Mouse (Mus musculus) embryonic stem cell, embryonic (primary cell): ENCODE results near the gene Obscn.

Experiments
- CTCF ChIA-PET, 4 experiments: fragments of 300-600 bp in 2 of 4; fragments of 350-600 bp in 2 of 4; sonication (Branson Sonifier 250); formaldehyde crosslinking; loops; one replicate each; lab custom pipeline; 2022; ENCODE audit warnings: inconsistent platforms in 2 of 4; lab: Charles Lee
- POLR2A ChIA-PET, 4 experiments: fragments of 300-600 bp in 2 of 4; fragments of 350-600 bp in 2 of 4; sonication (Branson Sonifier 250); formaldehyde crosslinking; loops; one replicate each; lab custom pipeline; 2022; ENCODE audit warnings: antibody characterized with exemption in 4 of 4, inconsistent platforms in 1 of 4; lab: Charles Lee

The Obscn gene

DNA sequence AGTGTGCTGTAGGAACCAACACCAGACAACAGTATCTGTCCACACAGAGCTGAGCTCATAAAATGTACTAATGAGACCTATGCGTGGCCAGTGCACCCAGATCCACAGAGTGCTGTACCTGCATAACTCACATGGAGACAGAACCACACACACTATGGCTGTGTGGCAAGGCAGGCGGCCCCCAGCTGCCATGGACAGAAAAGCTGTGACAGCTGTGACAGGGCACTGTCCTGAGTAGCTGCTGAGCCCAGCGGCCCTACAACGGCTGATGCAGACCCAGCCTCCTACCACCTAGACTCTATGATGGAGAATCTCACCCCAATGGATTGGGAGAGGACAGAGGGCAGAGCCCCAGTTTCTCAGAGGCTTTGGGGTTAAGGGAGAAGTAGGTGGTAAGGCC lies 23.4 kb upstream of the Obscn start:
- ChIA-PET POLR2A (interaction anchor here in 3 of 4 experiments (0.6 to 2.5 kb wide), 19 partner anchors 8 to 470 kb away, joined by 3 to 13 read pairs (median 4); partner anchors contain the start of genes Hist3h2a (in 1 of the 3), Hist3h2ba (in 1 of the 3), Trim11 (in 1 of the 3) and Trim17 (in 1 of the 3)), CTCF (interaction anchor here in 1 of 4 experiments (1.1 to 1.6 kb wide), 2 partner anchors 65 to 139 kb away, joined by 4 to 8 read pairs; no protein-coding TSS in a partner anchor)

DNA sequence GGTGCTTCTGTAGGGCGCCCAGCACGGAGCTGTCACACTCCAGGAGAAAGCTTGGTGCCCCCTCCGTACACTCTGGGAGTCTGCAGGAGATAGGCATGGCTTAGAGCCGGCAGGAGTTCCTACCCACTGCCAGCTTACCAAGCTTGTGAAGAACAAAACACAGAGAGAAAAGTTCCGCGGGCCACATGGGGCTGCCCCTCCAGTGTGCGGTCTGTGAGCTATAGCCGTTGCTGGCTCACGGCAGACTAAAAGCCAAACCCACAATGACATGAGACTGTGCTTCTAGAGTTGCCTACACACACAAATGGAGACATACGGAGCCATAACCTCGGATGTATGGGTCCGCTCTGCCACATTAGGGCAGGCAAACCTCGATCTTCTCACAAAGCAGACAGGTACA lies 22.9 kb upstream of the Obscn start:
- CTCF ChIA-PET: interaction anchor here in 3 of 4 experiments (0.6 to 1.6 kb wide), 5 partner anchors 26 to 232 kb away, joined by 3 to 8 read pairs (median 4); no protein-coding TSS in a partner anchor
- POLR2A ChIA-PET: interaction anchor here (0.5 to 2.5 kb wide), 21 partner anchors 8 to 880 kb away, joined by 3 to 13 read pairs (median 4); partner anchors contain the start of genes Hist3h2a (in 1 of the 4), Hist3h2ba (in 1 of the 4), Trim11 (in 1 of the 4) and Trim17 (in 1 of the 4)

- ChIA-PET CTCF (interaction anchor here in 1 of 4 experiments (0.6 kb wide), 2 partner anchors 62 to 63 kb away, joined by 3 to 5 read pairs; no protein-coding TSS in a partner anchor), POLR2A (interaction anchor here in 1 of 4 experiments (0.9 to 1.1 kb wide), 2 partner anchors 9 to 14 kb away, joined by 4 read pairs; no protein-coding TSS in a partner anchor)
Measured at GRCm38 (mm10) chr11:59155900-59156299, 19.7 kb upstream of the Obscn start.

DNA sequence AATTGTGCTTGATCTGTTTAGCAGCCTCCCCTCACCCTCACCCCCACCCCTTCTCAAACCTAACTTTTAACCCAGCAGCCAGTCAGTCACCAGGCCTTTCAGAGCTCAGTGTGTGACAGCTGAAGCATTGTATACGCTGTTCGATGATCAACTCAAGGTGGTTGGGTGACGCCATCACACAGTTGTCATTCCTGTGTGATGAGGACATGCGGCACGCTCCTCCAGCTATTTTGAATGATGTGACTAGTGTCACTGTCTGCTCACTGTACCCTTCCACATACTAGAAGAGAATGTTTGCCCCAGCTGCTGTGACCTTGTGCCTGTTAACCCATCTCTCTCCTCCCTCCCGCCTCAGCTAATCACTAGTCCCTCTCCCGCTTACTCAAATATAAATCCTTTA lies 18.0 kb upstream of the Obscn start:
- ChIA-PET CTCF (interaction anchor here in 1 of 4 experiments (0.6 to 0.9 kb wide), 4 partner anchors 12 to 1232 kb away, joined by 3 to 5 read pairs (median 4); partner anchors contain the start of gene Gjc2), POLR2A (interaction anchor here in 3 of 4 experiments (0.6 to 4.3 kb wide), 4 partner anchors 9 to 221 kb away, joined by 3 to 21 read pairs (median 12); partner anchors contain the start of gene Iba57 (in 2 of the 3))

DNA sequence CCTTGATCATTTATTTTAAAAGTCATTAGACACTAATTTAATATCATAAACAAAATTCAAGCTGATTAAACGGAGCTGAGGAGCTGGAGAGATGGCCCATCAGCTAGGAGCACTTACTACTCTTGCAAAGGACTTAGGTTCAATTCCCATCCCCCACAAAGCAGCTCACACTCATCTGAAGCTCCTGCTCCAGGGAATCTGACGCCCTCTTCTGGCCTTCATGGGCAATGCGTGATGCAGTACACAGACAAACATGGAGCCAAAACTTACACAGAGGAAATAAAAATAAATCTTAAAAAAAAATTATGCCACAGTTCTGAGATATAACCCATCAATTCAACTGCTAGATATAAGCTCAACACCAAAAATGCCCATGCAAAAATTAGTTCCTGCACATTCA lies 15.5 kb upstream of the Obscn start:
- CTCF ChIA-PET: interaction anchor here (0.5 to 2.2 kb wide), 55 partner anchors 9 to 491 kb away, joined by 3 to 18 read pairs (median 4); partner anchors contain the start of genes Iba57 (in 3 of the 4), Hist3h2ba (in 1 of the 4), Obscn (in 1 of the 4) and Trim11 (in 1 of the 4)
- POLR2A ChIA-PET: interaction anchor here (0.6 to 4.3 kb wide), 14 partner anchors 10 to 337 kb away, joined by 3 to 21 read pairs (median 4); partner anchors contain the start of gene Iba57 (in 2 of the 4)

- CTCF ChIA-PET: interaction anchor here in 1 of 4 experiments (0.7 kb wide), 1 partner anchor 55 kb away, joined by 6 read pairs; no protein-coding TSS in a partner anchor
Measured at GRCm38 (mm10) chr11:59149302-59149701, 13.1 kb upstream of the Obscn start.

GRCm38 (mm10) chr11:59142962-59143361 lies 6.8 kb upstream of the Obscn start:
- CTCF ChIA-PET: interaction anchor here in 2 of 4 experiments (0.5 to 2.1 kb wide), 4 partner anchors 9 to 340 kb away, joined by 3 to 16 read pairs (median 9); no protein-coding TSS in a partner anchor
- POLR2A ChIA-PET: interaction anchor here in 2 of 4 experiments (1.5 to 2.7 kb wide), 5 partner anchors 8 to 188 kb away, joined by 4 to 12 read pairs (median 6); partner anchors contain the start of genes Hist3h2a (in 1 of the 2), Iba57 (in 1 of the 2), Mrpl55 (in 1 of the 2) and Trim17 (in 1 of the 2)

More at GRCm38 (mm10) chr11:59149302-59149701, 13.1 kb upstream of the Obscn start:
- POLR2A ChIA-PET: interaction anchor here in 1 of 4 experiments (1.7 kb wide), 1 partner anchor 14 kb away, joined by 6 read pairs; no protein-coding TSS in a partner anchor

- CTCF ChIA-PET: interaction anchor here in 3 of 4 experiments (0.5 to 2.1 kb wide), 16 partner anchors 10 to 345 kb away, joined by 3 to 16 read pairs (median 4); no protein-coding TSS in a partner anchor
- POLR2A ChIA-PET: interaction anchor here in 3 of 4 experiments (0.5 to 2.7 kb wide), 22 partner anchors 9 to 344 kb away, joined by 3 to 12 read pairs (median 4); partner anchors contain the start of genes Iba57 (in 2 of the 3), Mrpl55 (in 2 of the 3), Hist3h2a (in 1 of the 3) and Hist3h2ba (in 1 of the 3)
Measured at GRCm38 (mm10) chr11:59141772-59142370, 5.7 kb upstream of the Obscn start.

DNA sequence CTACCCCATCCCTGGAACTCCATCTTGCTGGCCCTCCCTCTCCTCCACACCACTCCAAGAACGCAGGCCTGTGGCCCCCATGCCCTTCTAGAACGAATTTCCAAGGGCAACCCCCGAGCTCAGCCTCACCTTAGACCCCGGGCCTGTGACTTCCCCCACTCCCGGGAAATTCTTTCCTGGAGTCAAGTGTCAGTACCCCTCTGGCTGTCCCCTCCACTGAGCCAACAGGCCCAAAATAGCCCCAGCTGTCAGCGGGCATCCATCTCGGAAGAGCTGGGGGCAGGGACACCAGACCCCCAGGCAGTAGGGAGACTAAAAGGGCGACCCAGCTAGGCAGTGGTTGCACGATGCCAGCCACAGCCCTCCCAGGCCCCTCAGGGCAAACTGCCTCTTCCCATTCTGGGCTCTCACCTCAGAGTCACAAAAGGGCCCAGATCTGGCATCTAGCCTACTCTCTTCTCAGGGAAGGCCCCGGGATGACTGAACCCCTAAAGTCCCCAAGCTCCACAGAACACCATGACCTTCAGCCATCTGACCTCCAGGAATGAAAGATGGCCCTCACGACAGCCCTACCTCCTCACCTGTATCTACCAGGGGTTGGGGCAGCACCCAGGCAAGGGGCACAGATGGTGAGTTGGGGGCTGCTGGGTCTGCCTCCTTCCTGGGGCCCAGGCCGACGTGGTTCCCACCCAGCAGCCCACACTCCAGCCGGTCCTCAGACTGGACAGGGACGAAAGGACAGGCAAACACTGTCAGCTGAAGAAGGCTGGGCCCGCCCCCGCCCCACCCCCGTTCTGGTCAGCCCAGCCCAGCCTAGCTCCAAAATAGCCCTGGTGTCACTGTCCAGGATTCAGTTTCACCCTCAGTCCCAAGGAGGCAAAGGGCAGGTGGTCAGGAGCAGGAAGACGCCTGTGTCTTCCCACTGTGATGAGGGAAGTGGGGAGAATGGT lies 2.6 kb upstream of the Obscn start:
- ChIA-PET CTCF (interaction anchor here in 3 of 4 experiments (0.6 to 1.8 kb wide), 4 partner anchors 13 kb away, joined by 3 to 8 read pairs (median 6); no protein-coding TSS in a partner anchor), POLR2A (interaction anchor here in 1 of 4 experiments (1.8 kb wide), 1 partner anchor 24 kb away, joined by 9 read pairs; the partner anchor contains the start of gene Iba57)

- CTCF ChIA-PET: interaction anchor here in 3 of 4 experiments (0.8 to 1.8 kb wide), 3 partner anchors 14 to 43 kb away, joined by 3 to 12 read pairs (median 7); no protein-coding TSS in a partner anchor
- POLR2A ChIA-PET: interaction anchor here in 1 of 4 experiments (1.3 to 1.4 kb wide), 2 partner anchors 26 to 31 kb away, joined by 3 to 4 read pairs; partner anchors contain the start of gene Iba57
Measured at GRCm38 (mm10) chr11:59136994-59137706, 948 bp upstream of the Obscn start.

DNA sequence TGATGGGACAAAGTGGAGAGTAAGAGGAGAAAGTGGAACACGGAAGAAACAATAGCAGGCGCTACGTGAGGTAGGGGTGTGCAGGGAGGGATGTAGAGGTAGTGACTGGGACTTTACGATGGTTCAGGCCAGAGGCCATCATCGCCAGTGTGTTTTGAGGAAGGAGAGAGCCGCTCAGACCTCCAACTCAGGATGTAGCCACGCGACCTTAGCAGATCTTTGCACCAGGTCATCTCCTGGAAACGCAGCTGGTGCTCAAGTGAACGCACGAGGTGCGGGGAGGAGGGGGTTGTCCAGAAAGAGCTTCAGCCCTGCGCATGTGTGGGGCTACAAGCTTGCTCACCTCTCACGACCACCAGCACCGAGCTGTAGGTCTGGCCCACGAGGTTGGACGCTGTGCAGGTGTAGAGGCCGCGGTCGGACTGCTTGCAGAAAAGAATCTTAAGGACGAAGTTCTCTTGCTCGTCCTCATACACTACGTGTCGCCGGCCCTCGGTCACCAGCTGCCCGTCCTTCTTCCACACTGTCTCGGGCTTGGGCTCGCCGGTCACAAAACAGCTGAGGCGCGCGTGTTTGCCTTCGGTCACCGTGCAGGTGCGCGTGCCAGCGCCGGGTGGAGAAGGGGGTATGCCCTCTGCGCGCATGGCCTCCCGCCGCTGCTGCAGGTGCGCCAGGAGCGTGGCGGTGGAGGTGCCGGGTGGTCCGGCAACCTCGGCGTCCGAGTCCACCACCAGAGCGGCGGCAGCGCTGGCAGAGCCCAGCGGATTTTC lies 966 bp downstream of the Obscn start:
- ChIA-PET POLR2A (interaction anchor here in 3 of 4 experiments (0.6 to 2.4 kb wide), 17 partner anchors 10 to 1842 kb away, joined by 3 to 10 read pairs (median 4); partner anchors contain the start of genes 2310033P09Rik (in 1 of the 3), Hist3h2a (in 1 of the 3), Hist3h2ba (in 1 of the 3) and Iba57 (in 1 of the 3)), CTCF (interaction anchor here (0.5 to 1.6 kb wide), 6 partner anchors 16 to 1064 kb away, joined by 3 to 12 read pairs (median 8); no protein-coding TSS in a partner anchor)

- ChIA-PET POLR2A (interaction anchor here in 3 of 4 experiments (0.6 to 2.4 kb wide), 15 partner anchors 11 to 1842 kb away, joined by 3 to 10 read pairs (median 5); partner anchors contain the start of genes 2310033P09Rik (in 1 of the 3), Hist3h2a (in 1 of the 3), Iba57 (in 1 of the 3) and Mrpl55 (in 1 of the 3)), CTCF (interaction anchor here (0.5 to 1.6 kb wide), 5 partner anchors 18 to 1065 kb away, joined by 3 to 9 read pairs (median 7); no protein-coding TSS in a partner anchor)
Measured at GRCm38 (mm10) chr11:59134373-59134997, 1.7 kb downstream of the Obscn start.

DNA sequence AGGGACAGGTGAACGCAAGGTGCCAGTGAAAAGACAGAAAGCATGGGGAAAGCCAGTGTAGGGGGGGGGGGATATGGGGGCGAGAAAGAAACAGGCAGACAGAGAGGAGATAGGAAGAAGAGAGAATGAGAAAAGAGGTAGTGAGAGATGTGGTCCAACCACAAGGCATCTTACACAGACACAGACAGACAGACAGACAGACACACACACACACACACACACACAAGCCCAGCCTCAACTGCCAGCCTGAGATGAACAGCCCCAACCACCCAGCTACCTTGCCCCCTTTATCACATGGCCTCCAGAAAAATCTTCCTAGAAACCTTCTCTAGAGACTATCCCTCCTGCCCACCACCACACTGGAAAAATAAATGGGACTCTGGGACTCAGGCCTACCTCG lies 4.1 kb downstream of the Obscn start:
- CTCF ChIA-PET: interaction anchor here in 2 of 4 experiments (0.5 to 0.6 kb wide), 3 partner anchors 38 to 339 kb away, joined by 3 to 10 read pairs (median 3); no protein-coding TSS in a partner anchor
- POLR2A ChIA-PET: interaction anchor here in 2 of 4 experiments (0.7 to 1.5 kb wide), 3 partner anchors 27 to 77 kb away, joined by 3 to 4 read pairs (median 3); no protein-coding TSS in a partner anchor

DNA sequence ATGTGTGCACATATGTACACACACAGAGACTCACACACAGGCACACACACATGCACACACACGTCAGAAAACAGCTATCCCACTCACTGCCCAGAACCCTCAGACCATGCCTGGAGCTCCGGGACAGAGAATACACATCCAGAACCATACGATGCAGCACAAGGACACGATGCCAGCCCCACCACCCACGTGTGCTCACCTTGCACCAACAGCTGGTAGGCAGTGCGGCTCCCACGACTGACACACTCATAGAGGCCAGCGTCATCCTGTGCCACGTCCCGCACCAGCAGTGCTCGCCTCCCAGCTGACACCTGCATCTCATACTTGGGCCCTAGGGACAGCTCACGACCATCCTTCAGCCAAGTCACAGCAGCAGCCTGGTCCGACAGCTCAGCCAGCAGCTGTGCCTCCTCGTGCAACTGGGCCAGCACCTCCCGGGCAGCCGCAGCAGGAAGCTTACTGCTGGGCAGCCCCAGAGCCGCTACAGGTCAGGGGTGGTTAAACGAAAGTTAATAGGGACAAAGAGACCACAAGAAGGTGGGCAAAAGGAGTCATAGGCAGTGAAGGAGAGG lies 4.8 kb downstream of the Obscn start:
- POLR2A ChIA-PET: interaction anchor here in 1 of 4 experiments (0.7 to 1.0 kb wide), 2 partner anchors 45 to 78 kb away, joined by 3 read pairs; no protein-coding TSS in a partner anchor

More for the DNA sequence above, 4.8 kb downstream of the Obscn start:
- CTCF ChIA-PET: interaction anchor here (0.5 to 1.4 kb wide), 7 partner anchors 20 to 340 kb away, joined by 3 to 10 read pairs (median 3); partner anchors contain the start of gene Gjc2 (in 1 of the 4)
